Mouse (Mus musculus) hindbrain, embryonic 15.5 days (tissue): Measurements from ENCODE around the gene Nav2. TPM values are rescaled to one million over a fixed set of nuclear protein-coding genes. Genes with fewer than 3 reads are reported as not detected.

Experiments used
- ATAC-seq: fragments of 200-750 bp; cut with Nextera tagmentation; 2 replicates; pipeline ENCODE4 v1.8.0; 2017; ENCODE audit warnings: low read depth, moderate number of reproducible peaks, moderate TSS enrichment; ENCODE audit not compliant: low FRiP score
- H3K27ac ChIP-seq: fragments of 300-500 bp; sonication (generic); replicated peaks from 2 replicates; pipeline ENCODE4 v1.5.1; 2015; ENCODE audit warnings: mild to moderate bottlenecking, inconsistent platforms
- H3K27me3 ChIP-seq: fragments of 300-500 bp; sonication (generic); 2 replicates; pipeline ENCODE4 v1.6.1; 2015; ENCODE audit warnings: control low read depth, inconsistent platforms
- H3K36me3 ChIP-seq: fragments of 300-500 bp; sonication (generic); 2 replicates; pipeline ENCODE4 v1.6.1; 2015; ENCODE audit warnings: control low read depth, inconsistent platforms
- H3K4me1 ChIP-seq: fragments of 300-500 bp; sonication (generic); replicated peaks from 2 replicates; pipeline ENCODE4 v1.6.1; 2015; ENCODE audit warnings: control low read depth, inconsistent platforms
- H3K4me2 ChIP-seq: fragments of 300-500 bp; sonication (generic); 2 replicates; pipeline ENCODE4 v1.6.1; 2015; ENCODE audit warnings: moderate library complexity, mild to moderate bottlenecking, inconsistent platforms
- H3K4me3 ChIP-seq: fragments of 300-500 bp; sonication (generic); 2 replicates; pipeline ENCODE4 v1.5.1; 2015; ENCODE audit warnings: mild to moderate bottlenecking, inconsistent platforms
- H3K9ac ChIP-seq: fragments of 300-500 bp; sonication (generic); 2 replicates; pipeline ENCODE4 v1.6.1; 2015; ENCODE audit warnings: inconsistent platforms
- H3K9me3 ChIP-seq: fragments of 300-500 bp; sonication (generic); 2 replicates; pipeline ENCODE4 v1.6.1; 2016; ENCODE audit warnings: control low read depth, inconsistent platforms
- WGBS: fragments of 180-500 bp; shearing (Covaris S2); methylation state at CpG from one replicate; pipeline ENCODE4 v1.1.7; 2015; 5-methylcytosine and 5-hydroxymethylcytosine counted together
- polyA plus RNA-seq: library from polyadenylated mRNA; unstranded; fragments of >200 nt; fragmentation: Nextera tagmentation; extraction: Ambion mirVana; gene quantifications from 2 replicates; pipeline ENCODE4 v1.2.1, GENCODE M21; 2015

Nav2 gene
- polyA plus RNA-seq, 1 experiment from 2014 or later, result 24.7 TPM

- Histone ChIP-seq H3K27ac (no peak overlapping the region), H3K4me1 (no peaks in the 10 kb centered on the region), H3K36me3 (no peaks in the 10 kb centered on the region), H3K4me3 (no peak overlapping the region), H3K27me3 (peaks cover 65% of the 10 kb centered on the region), H3K9ac (no peak overlapping the region), H3K9me3 (no peaks in the 10 kb centered on the region), H3K4me2 (no peak overlapping the region)
- 71% methylated on average over 4 of the region's 4 CpGs for WGBS
- ATAC-seq, result no peak
Observed at GRCm38 (mm10) chr7:49617087-49617486, 708.6 kb downstream of the Nav2 start.

DNA sequence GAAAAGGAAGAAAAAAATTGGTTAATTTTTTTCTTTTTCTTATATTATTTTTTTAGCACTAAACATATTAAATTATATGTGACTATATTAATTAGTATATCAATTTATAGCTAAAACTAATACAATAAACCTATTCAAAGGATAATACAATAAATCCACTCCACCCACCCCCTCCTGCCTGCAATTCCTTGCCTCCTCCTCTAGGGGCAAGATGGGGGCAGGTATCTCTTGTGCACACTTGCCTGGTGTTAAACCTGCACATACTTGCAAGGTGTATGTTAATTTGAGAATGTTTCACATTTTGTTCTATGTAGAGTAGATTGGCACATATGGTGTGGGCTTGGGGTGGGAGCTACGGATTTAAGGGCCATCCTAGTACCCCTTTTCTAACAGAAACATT, 711.6 kb downstream of the Nav2 start:
- ATAC-seq, result no peak
- Histone ChIP-seq H3K27me3 (peaks cover 80% of the 10 kb centered on the region), H3K9ac (no peak overlapping the region), H3K4me3 (no peak overlapping the region), H3K27ac (no peak overlapping the region), H3K9me3 (no peaks in the 10 kb centered on the region), H3K4me2 (no peak overlapping the region), H3K36me3 (no peaks in the 10 kb centered on the region), H3K4me1 (no peaks in the 10 kb centered on the region)
- WGBS, result 67% methylated on average over 1 of the region's 1 CpGs

- no peak overlapping the region for H3K4me3 ChIP-seq
- H3K9me3 ChIP-seq, result no peaks in the 10 kb centered on the region
- peaks cover 88% of the 10 kb centered on the region for H3K27me3 ChIP-seq
- no peak overlapping the region for H3K27ac ChIP-seq
- no peak for ATAC-seq
- H3K4me1 ChIP-seq, result peaks cover 14% of the 10 kb centered on the region
- H3K4me2 ChIP-seq, result no peak overlapping the region
- H3K9ac ChIP-seq, result no peak overlapping the region
- 12% methylated on average over 9 of the region's 9 CpGs for WGBS
- no peaks in the 10 kb centered on the region for H3K36me3 ChIP-seq
Observed at GRCm38 (mm10) chr7:49631885-49632284, 723.4 kb downstream of the Nav2 start.

GRCm38 (mm10) chr7:49632391-49632790, 723.9 kb downstream of the Nav2 start:
- no peak overlapping the region for H3K4me2 ChIP-seq

DNA sequence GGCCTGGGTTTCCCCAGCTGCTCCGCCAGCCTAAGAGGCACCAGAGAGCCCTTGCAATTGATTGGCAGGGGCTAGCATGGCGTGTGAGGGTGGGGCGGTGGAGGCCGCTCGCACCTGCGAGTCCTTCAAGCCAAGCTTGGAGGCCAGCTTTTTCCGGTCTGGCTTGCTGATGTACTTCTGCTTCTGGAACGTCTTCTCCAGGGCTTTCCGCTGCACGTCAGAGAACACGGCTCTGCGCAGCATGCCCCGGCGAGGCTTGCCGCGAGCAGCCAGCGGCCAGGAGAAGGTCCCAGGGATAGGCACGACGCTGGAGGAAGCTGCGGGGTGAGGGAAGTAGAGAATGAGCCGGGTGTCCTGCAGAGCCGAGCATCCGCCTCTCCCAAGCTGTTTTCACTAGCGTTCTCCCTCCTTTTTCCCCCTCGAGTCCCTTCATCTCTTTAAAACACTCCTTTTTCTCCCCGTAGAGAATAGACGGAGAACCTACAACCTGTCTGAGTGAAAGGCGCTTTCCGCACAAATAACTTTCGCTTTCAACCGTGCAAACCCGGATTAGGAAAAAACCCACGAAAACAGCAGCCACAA, 725.0 kb downstream of the Nav2 start:
- WGBS, result under 1% methylated on average over 33 of the region's 33 CpGs
- Histone ChIP-seq H3K9me3 (no peaks in the 10 kb centered on the region), H3K4me2 (peak overlapping the region; percentile 27), H3K4me1 (peaks cover 14% of the 10 kb centered on the region), H3K27ac (no peak overlapping the region), H3K27me3 (peaks cover 84% of the 10 kb centered on the region), H3K36me3 (no peaks in the 10 kb centered on the region), H3K9ac (no peak overlapping the region), H3K4me3 (peak overlapping the region; percentile 17)
- ATAC-seq, result peak; percentile 42; the same call in 1 of the 2 replicates

More at GRCm38 (mm10) chr7:49632391-49632790, 723.9 kb downstream of the Nav2 start:
- 9% methylated on average over 24 of the region's 24 CpGs for whole genome bisulfite sequencing
- no peak for ATAC-seq
- peaks cover 14% of the 10 kb centered on the region for H3K4me1 ChIP-seq
- H3K9ac ChIP-seq, result no peak overlapping the region
- no peaks in the 10 kb centered on the region for H3K9me3 ChIP-seq
- H3K36me3 ChIP-seq, result no peaks in the 10 kb centered on the region
- H3K27ac ChIP-seq, result no peak overlapping the region
- H3K27me3 ChIP-seq, result peaks cover 87% of the 10 kb centered on the region
- H3K4me3 ChIP-seq, result no peak overlapping the region

- Histone ChIP-seq H3K9me3 (no peaks in the 10 kb centered on the region), H3K4me1 (peaks cover 14% of the 10 kb centered on the region), H3K27me3 (peaks cover 83% of the 10 kb centered on the region), H3K27ac (no peak overlapping the region), H3K4me3 (peak overlapping the region; percentile 17), H3K4me2 (peak overlapping the region; percentile 27), H3K9ac (no peak overlapping the region), H3K36me3 (no peaks in the 10 kb centered on the region)
- WGBS, result under 1% methylated on average over 24 of the region's 26 CpGs
- no peak for ATAC-seq
Observed at GRCm38 (mm10) chr7:49634291-49635073, 726.0 kb downstream of the Nav2 start.

DNA sequence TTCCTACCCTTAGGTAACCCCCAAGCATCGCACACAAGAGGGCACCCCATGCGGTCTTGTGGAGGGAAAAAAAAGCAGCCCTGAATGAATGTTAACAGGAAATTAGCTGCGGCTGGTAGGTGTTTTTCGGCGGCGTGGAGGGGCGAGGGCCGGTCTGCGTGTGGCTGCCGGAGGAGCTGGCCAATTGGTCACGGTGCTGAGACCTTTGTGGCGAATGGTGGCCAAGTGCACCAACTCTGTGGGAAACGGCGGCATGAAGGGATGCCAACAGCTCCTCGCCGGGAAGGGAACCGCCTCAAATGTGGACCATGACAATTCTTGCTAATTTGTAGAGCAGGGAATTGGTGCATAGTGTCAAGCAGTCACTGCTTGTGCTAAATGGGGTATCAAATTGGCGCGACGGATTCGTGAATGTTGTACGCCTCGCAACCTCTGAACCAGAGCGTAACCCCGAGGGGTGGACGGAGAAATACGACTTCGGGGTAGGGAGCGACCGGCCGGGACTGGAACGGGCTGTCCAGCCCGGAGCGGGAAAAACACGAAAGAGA, 726.6 kb downstream of the Nav2 start:
- Histone ChIP-seq H3K27ac (no peak overlapping the region), H3K36me3 (no peaks in the 10 kb centered on the region), H3K4me1 (peaks cover 14% of the 10 kb centered on the region), H3K4me2 (no peak overlapping the region), H3K27me3 (peaks cover 85% of the 10 kb centered on the region), H3K9me3 (no peaks in the 10 kb centered on the region), H3K9ac (no peak overlapping the region), H3K4me3 (no peak overlapping the region; the same call in 1 of the 2 replicates)
- WGBS, result under 1% methylated on average over 35 of the region's 35 CpGs
- no peak for ATAC-seq

GRCm38 (mm10) chr7:49635971-49636370, 727.5 kb downstream of the Nav2 start:
- no peak overlapping the region for H3K4me3 ChIP-seq
- no peak overlapping the region for H3K4me2 ChIP-seq
- 1% methylated on average over 22 of the region's 22 CpGs for WGBS
- H3K27me3 ChIP-seq, result peaks cover 85% of the 10 kb centered on the region
- no peak for ATAC-seq
- H3K27ac ChIP-seq, result no peak overlapping the region
- H3K4me1 ChIP-seq, result peaks cover 14% of the 10 kb centered on the region
- no peaks in the 10 kb centered on the region for H3K36me3 ChIP-seq
- H3K9me3 ChIP-seq, result no peaks in the 10 kb centered on the region
- H3K9ac ChIP-seq, result no peak overlapping the region

DNA sequence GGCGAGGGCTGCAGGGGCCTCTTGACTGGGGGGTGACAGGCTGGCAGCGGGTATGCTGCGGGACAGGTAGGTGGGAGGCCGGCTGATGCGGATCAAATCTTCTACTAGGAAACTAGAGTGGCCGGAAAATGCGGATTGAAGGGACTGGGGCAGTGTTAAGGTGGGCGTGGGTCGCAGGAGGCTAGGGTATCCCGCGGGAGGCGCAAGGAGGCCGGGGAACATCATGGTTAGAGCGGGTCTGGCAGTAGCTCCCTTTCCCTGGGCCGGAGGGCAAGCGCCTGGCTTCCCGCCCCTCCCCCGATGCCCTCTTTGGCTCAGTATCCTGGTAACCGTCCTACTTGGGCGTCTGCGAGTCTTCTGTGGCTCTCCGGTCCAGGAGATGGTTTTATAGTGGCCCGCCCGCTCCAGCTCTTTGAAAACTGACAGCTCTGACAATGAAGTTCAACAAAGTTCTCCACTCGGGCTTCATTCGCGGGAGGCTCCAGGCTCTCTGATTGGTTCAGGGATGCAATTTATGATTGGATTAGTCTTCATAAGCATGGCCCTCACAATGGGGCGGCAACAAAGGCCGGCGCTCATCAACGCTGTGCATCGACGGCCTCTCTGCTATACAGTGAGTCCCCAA, 728.1 kb downstream of the Nav2 start, which contains the start of gene Dbx1:
TSS of gene Dbx1 (minus strand) at position 359 of the 625 bp plus-strand sequence.
- ATAC-seq, result no peak
- no peak within 1 kb of the TSS for H3K4me3 ChIP-seq
- H3K9me3 ChIP-seq, result no peaks in the 10 kb centered on the region
- under 1% methylated on average over 33 of the region's 33 CpGs for WGBS
- no peak within 1 kb of the TSS for H3K4me2 ChIP-seq
- H3K27ac ChIP-seq, result no peak within 1 kb of the TSS
- H3K9ac ChIP-seq, result no peak within 1 kb of the TSS
- H3K4me1 ChIP-seq, result peaks cover 14% of the 10 kb centered on the region
- peaks cover 85% of the 10 kb centered on the region for H3K27me3 ChIP-seq
- H3K36me3 ChIP-seq, result no peaks in the 10 kb centered on the region

DNA sequence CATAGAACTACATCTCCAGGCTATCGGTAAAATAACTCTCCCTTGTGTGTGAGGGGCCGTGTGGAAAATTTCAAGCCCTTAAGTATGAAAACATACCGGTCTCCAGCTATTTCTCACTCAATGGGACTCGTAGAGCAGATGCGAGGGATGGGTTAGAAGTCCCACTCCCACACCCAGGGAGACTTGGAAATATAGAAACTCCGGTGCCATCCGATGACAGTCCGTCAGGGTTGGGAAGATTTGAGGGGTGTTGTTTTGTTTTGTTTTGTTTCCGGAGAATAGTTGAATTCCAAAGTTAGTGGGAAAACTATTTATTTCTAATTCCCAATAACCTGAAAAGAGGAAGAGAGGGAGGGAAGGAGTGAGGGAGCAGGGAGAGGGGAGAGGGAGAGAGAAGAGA, 728.8 kb downstream of the Nav2 start:
- no peak overlapping the region for H3K4me3 ChIP-seq
- H3K36me3 ChIP-seq, result no peaks in the 10 kb centered on the region
- H3K4me1 ChIP-seq, result peaks cover 14% of the 10 kb centered on the region
- no peaks in the 10 kb centered on the region for H3K9me3 ChIP-seq
- H3K27ac ChIP-seq, result no peak overlapping the region
- no peak overlapping the region for H3K4me2 ChIP-seq
- WGBS, result under 1% methylated on average over 9 of the region's 9 CpGs
- no peak for ATAC-seq
- peaks cover 85% of the 10 kb centered on the region for H3K27me3 ChIP-seq
- H3K9ac ChIP-seq, result no peak overlapping the region

GRCm38 (mm10) chr7:49637851-49638663, 729.5 kb downstream of the Nav2 start:
- ATAC-seq, result no peak
- H3K27ac ChIP-seq, result no peak overlapping the region
- no peak overlapping the region for H3K9ac ChIP-seq
- H3K4me1 ChIP-seq, result peaks cover 14% of the 10 kb centered on the region
- H3K4me3 ChIP-seq, result no peak overlapping the region
- no peak overlapping the region for H3K4me2 ChIP-seq
- H3K36me3 ChIP-seq, result no peaks in the 10 kb centered on the region
- H3K9me3 ChIP-seq, result no peaks in the 10 kb centered on the region
- H3K27me3 ChIP-seq, result peaks cover 86% of the 10 kb centered on the region
- 1% methylated on average over 21 of the region's 21 CpGs for WGBS
